Mouse (Mus musculus): ENCODE measurements around the gene Txnip.

GRCm38 (mm10) chr3:96569966-96570605 lies 12.3 kb downstream of the Txnip start:
- TF ChIP-seq CTCF (IDR thresholded peaks at IDR 0.05; ENCODE audit: control insufficient read depth, insufficient read depth, low read length): no peak
- TF ChIP-seq POLR2A (IDR thresholded peaks at IDR 0.05; ENCODE audit: borderline replicate concordance, control insufficient read depth, low read depth, low read length): no peak
